Mouse (Mus musculus): ENCODE measurements around the gene Slc12a4. TPM values are rescaled to one million over a fixed set of nuclear protein-coding genes. Genes with fewer than 3 reads are reported as not detected.

Slc12a4 gene
- polyA plus RNA-seq (2017; shearing (Covaris generic)) = 13.3 TPM

GRCm38 (mm10) chr8:105965905-105966341 is at the start of gene Slc12a4:
Slc12a4 (minus strand) TSS chr8:105966097.

GRCm38 (mm10) chr8:106011643-106011986 is 45.7 kb upstream of the Slc12a4 start, which contains the start of gene Ddx28:
Ddx28 (minus strand) TSS chr8:106011882.

GRCm38 (mm10) chr8:106005875-106006274 is 40.0 kb upstream of the Slc12a4 start, which contains the start of gene Dpep2nb:
Dpep2nb (minus strand) TSS chr8:106005975.

GRCm38 (mm10) chr8:105990856-105991387 is 25.0 kb upstream of the Slc12a4 start, which contains the start of gene Dus2:
Dus2 (plus strand) TSS chr8:105991337.

GRCm38 (mm10) chr8:105979325-105979724 is 13.4 kb upstream of the Slc12a4 start, which contains the start of gene Dpep3:
Dpep3 (minus strand) TSS chr8:105979429.

GRCm38 (mm10) chr8:105943321-105943739 is 22.6 kb downstream of the Slc12a4 start, which contains the start of gene Lcat:
Lcat (minus strand) TSS chr8:105943382.

GRCm38 (mm10) chr8:105938306-105938669 is 27.6 kb downstream of the Slc12a4 start, which contains the start of gene Psmb10:
Psmb10 (minus strand) TSS chr8:105938444.

GRCm38 (mm10) chr8:105933762-105934161 is 32.1 kb downstream of the Slc12a4 start, which contains the start of gene Ctrl:
Ctrl (minus strand) TSS chr8:105933862.

GRCm38 (mm10) chr8:105900180-105900940 is 65.5 kb downstream of the Slc12a4 start, which contains the start of gene Pskh1:
Pskh1 (plus strand) TSS chr8:105900441.

Other genes starting within 250 kb of the Slc12a4 start
- gene Gfod2, start 207.4 kb downstream of the Slc12a4 start, polyA plus RNA-seq (2017; shearing (Covaris generic)) = 4.7 TPM
- gene Ranbp10, start 138.7 kb downstream of the Slc12a4 start, polyA plus RNA-seq (2017; shearing (Covaris generic)) = 31.2 TPM
- gene Tsnaxip1, start 138.4 kb downstream of the Slc12a4 start, polyA plus RNA-seq (2017; shearing (Covaris generic)) = 0.13 TPM
- 17.1 TPM for gene Cenpt, start 112.8 kb downstream of the Slc12a4 start, polyA plus RNA-seq (2017; shearing (Covaris generic))
- 11.7 TPM for gene Thap11, start 111.0 kb downstream of the Slc12a4 start, polyA plus RNA-seq (2017; shearing (Covaris generic))
- gene Nutf2, start 105.5 kb downstream of the Slc12a4 start, polyA plus RNA-seq (2017; shearing (Covaris generic)) = 7.7 TPM
- 98.0 TPM for gene Edc4, start 85.2 kb downstream of the Slc12a4 start, polyA plus RNA-seq (2017; shearing (Covaris generic))
- 2.5 TPM for gene Nrn1l, start 72.5 kb downstream of the Slc12a4 start, polyA plus RNA-seq (2017; shearing (Covaris generic))
- gene Pskh1, start 65.7 kb downstream of the Slc12a4 start, polyA plus RNA-seq (2017; shearing (Covaris generic)) = 29.3 TPM
- gene Ctrl, start 32.2 kb downstream of the Slc12a4 start, polyA plus RNA-seq (2017; shearing (Covaris generic)) = 3.4 TPM
- 546 TPM for gene Psmb10, start 27.7 kb downstream of the Slc12a4 start, polyA plus RNA-seq (2017; shearing (Covaris generic))
- 0.82 TPM for gene Lcat, start 22.7 kb downstream of the Slc12a4 start, polyA plus RNA-seq (2017; shearing (Covaris generic))
- not detected for gene Dpep3, start 13.3 kb upstream of the Slc12a4 start, polyA plus RNA-seq (2017; shearing (Covaris generic))
- 34.1 TPM for gene Dus2, start 25.2 kb upstream of the Slc12a4 start, polyA plus RNA-seq (2017; shearing (Covaris generic))
- gene Dpep2nb, start 39.9 kb upstream of the Slc12a4 start, polyA plus RNA-seq (2017; shearing (Covaris generic)) = not detected
- gene Ddx28, start 45.8 kb upstream of the Slc12a4 start, polyA plus RNA-seq (2017; shearing (Covaris generic)) = 9.8 TPM
- gene Nfatc3, start 92.7 kb upstream of the Slc12a4 start, polyA plus RNA-seq (2017; shearing (Covaris generic)) = 51.8 TPM
- 2.9 TPM for gene Esrp2, start 170.9 kb upstream of the Slc12a4 start, polyA plus RNA-seq (2017; shearing (Covaris generic))
- 14.3 TPM for gene Pla2g15, start 184.3 kb upstream of the Slc12a4 start, polyA plus RNA-seq (2017; shearing (Covaris generic))
- 43.4 TPM for gene Slc7a6, start 202.8 kb upstream of the Slc12a4 start, polyA plus RNA-seq (2017; shearing (Covaris generic))
- gene Slc7a6os, start 244.8 kb upstream of the Slc12a4 start, polyA plus RNA-seq (2017; shearing (Covaris generic)) = 43.9 TPM
- gene Prmt7, start 244.8 kb upstream of the Slc12a4 start, polyA plus RNA-seq (2017; shearing (Covaris generic)) = 36.5 TPM

Measured in activated CD4-positive, CD25-positive, alpha-beta regulatory T cell, adult 9 weeks (primary cell).